ENCODE assay signal across 16 mouse cellular contexts in genomic region chr6:73611839-73612238, GRCm38 (mm10).
DNase-seq lines count a peak whose midpoint lies in the region; TF ChIP-seq lines count a peak whose summit lies in the region.
"Had no signal": no experiment of that assay in that cellular context is flagged by ENCODE, and none has a peak within 500 bp of the region (broad histone marks: within the 10 kb centered on the region; RNA-seq: fewer than 3 reads in every experiment).

No protein-coding gene starts in this region.

- no peak for TF ChIP-seq CTCF in brain, embryonic 14.5 days (IDR thresholded peaks at IDR 0.05; ENCODE audit: borderline replicate concordance, extremely low read depth, insufficient read depth, insufficient read length)

- peak; percentile 2 for DNase-seq in ZHBTc4 (ENCODE audit: low read depth, low spot score)
- DNase-seq in brain, embryonic 14.5 days (ENCODE audit: low read depth) = peak; percentile 40
- DNase-seq in forelimb bud, embryonic 11.5 days (ENCODE audit: low read depth, low spot score) = peak; percentile 71
- DNase-seq in mesoderm, embryonic 11.5 days (ENCODE audit: low read depth, low spot score) = peak; percentile 15
- no peak for DNase-seq in heart, adult 18-20 months
- DNase-seq in left cerebral cortex, adult 11 months (ENCODE audit: low spot score) = no peak
- DNase-seq in cerebellum, postnatal 10 days = no peak
- DNase-seq: adrenal gland, postnatal 36 days; cerebellum, adult 8-10 months; cerebellum, postnatal 36 days; forebrain, postnatal 0 days; gastrocnemius, postnatal 14 days; kidney, adult 18-20 months; kidney, postnatal 25 days; left cerebral cortex, postnatal 4 days; right cerebral cortex, postnatal 14 days had no signal

- TF ChIP-seq POLR2A in brain, embryonic 14.5 days (IDR thresholded peaks at IDR 0.05; ENCODE audit: borderline replicate concordance, extremely low read depth, insufficient read depth, insufficient read length, poor library complexity, severe bottlenecking) = no peak

Comparison
In these comparisons a context has a peak if more than half of its experiments do, and no peak if none do; other contexts are left out.
1. DNase-seq: peak in ZHBTc4 (single experiment), brain, embryonic 14.5 days (single experiment), forelimb bud, embryonic 11.5 days (single experiment) and mesoderm, embryonic 11.5 days (single experiment); none in heart, adult 18-20 months (0 of 2), left cerebral cortex, adult 11 months (single experiment) and cerebellum, postnatal 10 days (0 of 2).